Mouse (Mus musculus) liver, embryonic 16.5 days (tissue): ENCODE results near the gene Cops3. TPM values are rescaled to one million over a fixed set of nuclear protein-coding genes. Genes with fewer than 3 reads are reported as not detected.

Source experiments
- ATAC-seq: fragments of 200-750 bp; cut with Nextera tagmentation; 2 replicates; pipeline ENCODE4 v1.8.0; 2017; ENCODE audit warnings: low read depth, mild to moderate bottlenecking, moderate number of reproducible peaks, moderate library complexity
- H3K27ac ChIP-seq: fragments of 300-500 bp; sonication (generic); 2 replicates; pipeline ENCODE4 v1.5.1; 2014; ENCODE audit warnings: mild to moderate bottlenecking, low read length
- H3K27me3 ChIP-seq: fragments of 300-500 bp; sonication (generic); 2 replicates; pipeline ENCODE4 v1.6.1; 2014; ENCODE audit warnings: low read depth, low read length, mixed read lengths; ENCODE audit not compliant: control insufficient read depth, insufficient read depth
- H3K36me3 ChIP-seq: fragments of 300-500 bp; sonication (generic); 2 replicates; pipeline ENCODE4 v1.6.1; 2014; ENCODE audit warnings: mild to moderate bottlenecking; ENCODE audit not compliant: control insufficient read depth, insufficient read depth
- H3K4me1 ChIP-seq: fragments of 300-500 bp; sonication (generic); 2 replicates; pipeline ENCODE4 v1.6.1; 2014; ENCODE audit warnings: low read depth, low read length, mixed read lengths; ENCODE audit not compliant: control insufficient read depth
- H3K4me2 ChIP-seq: fragments of 300-500 bp; sonication (generic); 2 replicates; pipeline ENCODE4 v1.6.1; 2014; ENCODE audit warnings: low read depth, low read length, mixed read lengths
- H3K4me3 ChIP-seq: fragments of 300-500 bp; sonication (generic); 2 replicates; pipeline ENCODE4 v1.5.1; 2014; ENCODE audit warnings: low read depth, mild to moderate bottlenecking, low read length
- H3K9ac ChIP-seq: fragments of 300-500 bp; sonication (generic); 2 replicates; pipeline ENCODE4 v1.6.1; 2014; ENCODE audit warnings: low read depth, low read length
- H3K9me3 ChIP-seq: fragments of 300-500 bp; sonication (generic); replicated peaks from 2 replicates; pipeline ENCODE4 v1.6.1; 2016; ENCODE audit warnings: low read length; ENCODE audit not compliant: control insufficient read depth
- WGBS: fragments of 180-500 bp; shearing (Covaris S2); extraction: QIAGEN DNeasy Blood & Tissue Kit; methylation state at CpG from one replicate; pipeline ENCODE4 v1.1.7; 2014; ENCODE audit not compliant: insufficient replicate concordance; 5-methylcytosine and 5-hydroxymethylcytosine counted together
- polyA plus RNA-seq: library from polyadenylated mRNA; unstranded; fragments of >200 nt; fragmentation: Nextera tagmentation; extraction: Ambion mirVana; gene quantifications from 2 replicates; pipeline ENCODE4 v1.2.1, GENCODE M21; 2015

Cops3 gene
- 81.3 and 84.8 TPM in 2 replicates for polyA plus RNA-seq

- Histone ChIP-seq H3K27ac (peak within 1 kb of the TSS; percentile 95), H3K4me2 (peak within 1 kb of the TSS; percentile 80), H3K9me3 (no peaks in the 10 kb centered on the region), H3K27me3 (no peaks in the 10 kb centered on the region), H3K4me3 (peak within 1 kb of the TSS; percentile 98), H3K4me1 (peaks cover 17% of the 10 kb centered on the region), H3K9ac (peak within 1 kb of the TSS; percentile 93), H3K36me3 (peaks cover 9% of the 10 kb centered on the region)
- peak; percentile 91 for ATAC-seq
- under 1% methylated on average over 33 of the region's 43 CpGs for WGBS
Observed at GRCm38 (mm10) chr11:59839459-59840126, at the start of gene Cops3. Gene Cops3 (minus strand): TSS chr11:59839838.

- Histone ChIP-seq H3K27ac (no peak overlapping the region), H3K27me3 (no peaks in the 10 kb centered on the region), H3K9me3 (no peaks in the 10 kb centered on the region), H3K4me2 (no peak overlapping the region), H3K36me3 (no peaks in the 10 kb centered on the region), H3K4me3 (no peak overlapping the region), H3K4me1 (peaks cover 11% of the 10 kb centered on the region), H3K9ac (no peak overlapping the region)
- 61% methylated on average over 5 of the region's 5 CpGs for WGBS
- ATAC-seq: no peak
Observed at GRCm38 (mm10) chr11:59888151-59888550, 48.5 kb upstream of the Cops3 start.

- Histone ChIP-seq H3K9me3 (no peaks in the 10 kb centered on the region), H3K36me3 (no peaks in the 10 kb centered on the region), H3K27me3 (no peaks in the 10 kb centered on the region), H3K27ac (no peak overlapping the region), H3K4me2 (no peak overlapping the region), H3K4me1 (peaks cover 11% of the 10 kb centered on the region), H3K9ac (no peak overlapping the region), H3K4me3 (no peak overlapping the region)
- no peak for ATAC-seq
- 40% methylated on average over 1 of the region's 1 CpGs for WGBS
Observed at GRCm38 (mm10) chr11:59886952-59887351, 47.3 kb upstream of the Cops3 start.

GRCm38 (mm10) chr11:59885217-59885986 is 45.8 kb upstream of the Cops3 start:
- Histone ChIP-seq H3K27me3 (no peaks in the 10 kb centered on the region), H3K9ac (no peak overlapping the region), H3K4me1 (peaks cover 11% of the 10 kb centered on the region), H3K9me3 (no peaks in the 10 kb centered on the region), H3K27ac (peak overlapping the region; percentile 56), H3K4me3 (no peak overlapping the region), H3K4me2 (no peak overlapping the region), H3K36me3 (no peaks in the 10 kb centered on the region)
- 22% methylated on average over 17 of the region's 17 CpGs for WGBS
- peak; percentile 45 for ATAC-seq

- no peaks in the 10 kb centered on the region for H3K36me3 ChIP-seq
- ATAC-seq: 0 out of 2 replicates have a peak, but pooled peaks have one; percentile 32
- no peaks in the 10 kb centered on the region for H3K27me3 ChIP-seq
- no peak overlapping the region for H3K4me3 ChIP-seq
- no peaks in the 10 kb centered on the region; the same call in 1 of the 2 replicates for H3K4me1 ChIP-seq
- WGBS: 19% methylated on average over 2 of the region's 2 CpGs
- no peaks in the 10 kb centered on the region for H3K9me3 ChIP-seq
- H3K27ac ChIP-seq: no peak overlapping the region
- H3K9ac ChIP-seq: no peak overlapping the region
- H3K4me2 ChIP-seq: no peak overlapping the region
Observed at GRCm38 (mm10) chr11:59880031-59880430, 40.4 kb upstream of the Cops3 start.

- no peak for ATAC-seq
- Histone ChIP-seq H3K4me3 (no peak overlapping the region), H3K27ac (no peak overlapping the region), H3K27me3 (no peaks in the 10 kb centered on the region), H3K36me3 (no peaks in the 10 kb centered on the region), H3K4me1 (no peaks in the 10 kb centered on the region), H3K4me2 (no peak overlapping the region), H3K9ac (no peak overlapping the region), H3K9me3 (no peaks in the 10 kb centered on the region)
- WGBS: 28% methylated on average over 8 of the region's 8 CpGs
Observed at GRCm38 (mm10) chr11:59872124-59872523, 32.5 kb upstream of the Cops3 start.

GRCm38 (mm10) chr11:59864316-59864715 is 24.7 kb upstream of the Cops3 start:
- ATAC-seq: no peak
- no peaks in the 10 kb centered on the region for H3K27me3 ChIP-seq
- H3K4me1 ChIP-seq: no peaks in the 10 kb centered on the region
- no peak overlapping the region for H3K9ac ChIP-seq
- 57% methylated on average over 6 of the region's 6 CpGs for WGBS
- no peak overlapping the region for H3K4me3 ChIP-seq
- no peak overlapping the region for H3K27ac ChIP-seq
- H3K36me3 ChIP-seq: no peaks in the 10 kb centered on the region
- no peaks in the 10 kb centered on the region for H3K9me3 ChIP-seq
- no peak overlapping the region for H3K4me2 ChIP-seq

- H3K27ac ChIP-seq: no peak overlapping the region
- H3K9ac ChIP-seq: no peak overlapping the region
- no peak for ATAC-seq
- WGBS: 75% methylated on average over 11 of the region's 11 CpGs
- no peak overlapping the region for H3K4me2 ChIP-seq
- no peaks in the 10 kb centered on the region for H3K36me3 ChIP-seq
- H3K4me3 ChIP-seq: no peak overlapping the region
- no peaks in the 10 kb centered on the region for H3K4me1 ChIP-seq
- H3K9me3 ChIP-seq: no peaks in the 10 kb centered on the region
- no peaks in the 10 kb centered on the region for H3K27me3 ChIP-seq
Observed at GRCm38 (mm10) chr11:59860467-59860866, 20.8 kb upstream of the Cops3 start.

GRCm38 (mm10) chr11:59852865-59853264 is 13.2 kb upstream of the Cops3 start:
- no peaks in the 10 kb centered on the region for H3K9me3 ChIP-seq
- H3K36me3 ChIP-seq: no peaks in the 10 kb centered on the region
- WGBS: 56% methylated on average over 3 of the region's 3 CpGs
- no peak overlapping the region for H3K27ac ChIP-seq
- 0 out of 2 replicates have a peak overlapping the region, but pooled peaks have one; percentile 0 for H3K9ac ChIP-seq
- peak; percentile 64 for ATAC-seq
- H3K27me3 ChIP-seq: no peaks in the 10 kb centered on the region
- no peak overlapping the region for H3K4me2 ChIP-seq
- peaks cover 6% of the 10 kb centered on the region; the same call in 1 of the 2 replicates for H3K4me1 ChIP-seq
- no peak overlapping the region for H3K4me3 ChIP-seq
